Mouse (Mus musculus) lung, adult 2 months (tissue): ENCODE data around the gene A830018L16Rik.

Experiments
- CTCF ChIP-seq: fragments of 200-500 bp; IDR thresholded peaks from 2 replicates; pipeline ENCODE4 v1.5.1; 2011; ENCODE audit warnings: mild to moderate bottlenecking, low read length, control low read depth; ENCODE audit not compliant: insufficient read depth
- POLR2A ChIP-seq: fragments of 200-500 bp; IDR thresholded peaks from 2 replicates; pipeline ENCODE4 v1.6.1; 2011; ENCODE audit warnings: low read depth, mild to moderate bottlenecking, control low read depth, low read length, borderline replicate concordance; ENCODE audit errors: extremely low read depth

DNA sequence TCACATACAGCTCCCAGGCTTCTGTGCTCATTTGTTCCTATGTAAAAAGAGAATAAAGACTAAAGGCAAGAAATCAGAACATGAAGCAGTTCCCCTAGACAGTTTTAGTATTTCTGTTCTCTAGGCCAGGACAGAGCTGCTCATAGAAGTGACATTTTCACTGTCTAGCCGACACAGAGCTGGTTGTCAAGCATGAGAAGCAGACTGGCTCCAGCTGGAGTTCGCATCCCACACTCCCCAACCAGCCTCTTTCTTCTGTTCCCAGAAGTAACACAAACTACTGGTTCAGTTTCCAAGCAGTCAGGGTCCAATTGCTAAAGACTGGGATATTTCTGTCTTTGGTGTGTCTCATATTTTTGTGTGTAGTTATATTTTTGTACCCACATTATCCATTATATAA, 336.7 kb downstream of the A830018L16Rik start:
- TF ChIP-seq CTCF (no peak), POLR2A (no peak)
